Mouse (Mus musculus) kidney, embryonic 14.5 days (tissue): ENCODE measurements at regions not wholly inside any gene's neighbourhood (a gene's known extent, or its start where the extent isn't known, plus 50 kb on each side); places are given as distances from the start of the nearest gene placed in this dataset.
A peak's percentile ranks its signal among the peaks of the same experiment; 100 is the strongest.

Source experiments
- ATAC-seq: fragments of 200-750 bp; cut with Nextera tagmentation; 2 replicates; pipeline ENCODE4 v1.8.0; 2017; ENCODE audit warnings: moderate number of reproducible peaks, mild to moderate bottlenecking, moderate TSS enrichment, moderate library complexity; ENCODE audit not compliant: low FRiP score, low TSS enrichment
- H3K27ac ChIP-seq: fragments of 300-500 bp; sonication (generic); 2 replicates; pipeline ENCODE4 v1.5.1; 2014; ENCODE audit warnings: low read depth, mild to moderate bottlenecking, low read length, moderate library complexity, mixed read lengths
- H3K27me3 ChIP-seq: fragments of 300-500 bp; sonication (generic); 2 replicates; pipeline ENCODE4 v1.6.1; 2014; ENCODE audit warnings: mild to moderate bottlenecking, low read length; ENCODE audit not compliant: control insufficient read depth, insufficient read depth
- H3K36me3 ChIP-seq: fragments of 300-500 bp; sonication (generic); 2 replicates; pipeline ENCODE4 v1.6.1; 2014; ENCODE audit warnings: low read length, mixed read lengths; ENCODE audit not compliant: control insufficient read depth, insufficient read depth
- H3K4me1 ChIP-seq: fragments of 300-500 bp; sonication (generic); 2 replicates; pipeline ENCODE4 v1.6.1; 2014; ENCODE audit warnings: low read length, mixed read lengths; ENCODE audit not compliant: control insufficient read depth, insufficient read depth
- H3K4me2 ChIP-seq: fragments of 300-500 bp; sonication (generic); replicated peaks from 2 replicates; pipeline ENCODE4 v1.6.1; 2014; ENCODE audit warnings: low read depth, mild to moderate bottlenecking, low read length
- H3K4me3 ChIP-seq: fragments of 300-500 bp; sonication (generic); 2 replicates; pipeline ENCODE4 v1.5.1; 2014; ENCODE audit warnings: mild to moderate bottlenecking, low read length
- H3K9ac ChIP-seq: fragments of 300-500 bp; sonication (generic); 2 replicates; pipeline ENCODE4 v1.6.1; 2014; ENCODE audit warnings: low read depth, mild to moderate bottlenecking, low read length, moderate library complexity
- H3K9me3 ChIP-seq: fragments of 300-500 bp; sonication (generic); 2 replicates; pipeline ENCODE4 v1.6.1; 2016; ENCODE audit warnings: low read length; ENCODE audit not compliant: control insufficient read depth
- WGBS: fragments of 180-500 bp; shearing (Covaris S2); extraction: QIAGEN DNeasy Blood & Tissue Kit; methylation state at CpG from one replicate; pipeline ENCODE4 v1.1.7; 2014; 5-methylcytosine and 5-hydroxymethylcytosine counted together

DNA sequence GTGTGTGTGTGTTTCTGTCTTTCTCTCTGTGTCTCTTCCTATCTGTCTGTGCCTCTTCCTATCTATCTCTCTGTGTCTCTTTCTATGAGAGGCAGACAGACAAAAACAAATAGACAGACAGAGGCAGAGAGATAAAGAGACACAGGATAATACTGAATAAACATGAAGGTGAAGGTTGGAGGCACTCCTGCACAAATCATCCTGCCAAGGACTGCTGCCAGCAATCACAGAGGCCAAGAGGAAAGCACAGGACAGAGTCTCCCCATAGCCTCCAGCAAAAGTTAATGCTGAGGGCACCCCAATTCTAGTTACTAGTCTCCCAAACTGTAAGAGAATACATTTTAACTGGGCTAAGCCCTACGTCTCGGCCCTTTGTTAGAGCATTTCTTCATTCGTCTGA, 77.6 kb upstream of the Daam1 start:
- Histone ChIP-seq H3K4me2 (no peak overlapping the region), H3K27me3 (no peaks in the 10 kb centered on the region), H3K27ac (no peak overlapping the region), H3K36me3 (no peaks in the 10 kb centered on the region), H3K9ac (no peak overlapping the region), H3K9me3 (no peaks in the 10 kb centered on the region), H3K4me1 (peaks cover 2% of the 10 kb centered on the region), H3K4me3 (no peak overlapping the region)
- ATAC-seq = no peak
- 78% methylated on average over 3 of the region's 3 CpGs for WGBS

GRCm38 (mm10) chr12:71763194-71763593, 67.7 kb upstream of the Daam1 start:
- no peak overlapping the region for H3K27ac ChIP-seq
- H3K27me3 ChIP-seq = no peaks in the 10 kb centered on the region
- WGBS = 64% methylated on average over 4 of the region's 4 CpGs
- H3K4me3 ChIP-seq = no peak overlapping the region
- H3K9ac ChIP-seq = no peak overlapping the region
- H3K9me3 ChIP-seq = no peaks in the 10 kb centered on the region
- no peak; the same call in 1 of the 2 replicates for ATAC-seq
- no peaks in the 10 kb centered on the region for H3K4me1 ChIP-seq
- H3K36me3 ChIP-seq = no peaks in the 10 kb centered on the region
- no peak overlapping the region for H3K4me2 ChIP-seq

GRCm38 (mm10) chr12:71766086-71766485, 64.8 kb upstream of the Daam1 start:
- H3K9ac ChIP-seq = no peak overlapping the region
- no peak for ATAC-seq
- H3K4me2 ChIP-seq = no peak overlapping the region
- 86% methylated on average over 4 of the region's 4 CpGs for WGBS
- H3K4me3 ChIP-seq = no peak overlapping the region
- no peaks in the 10 kb centered on the region for H3K27me3 ChIP-seq
- H3K9me3 ChIP-seq = no peaks in the 10 kb centered on the region
- H3K27ac ChIP-seq = no peak overlapping the region
- H3K4me1 ChIP-seq = 0 out of 2 replicates have a peak, but pooled peaks cover 6% of the 10 kb centered on the region
- no peaks in the 10 kb centered on the region for H3K36me3 ChIP-seq

DNA sequence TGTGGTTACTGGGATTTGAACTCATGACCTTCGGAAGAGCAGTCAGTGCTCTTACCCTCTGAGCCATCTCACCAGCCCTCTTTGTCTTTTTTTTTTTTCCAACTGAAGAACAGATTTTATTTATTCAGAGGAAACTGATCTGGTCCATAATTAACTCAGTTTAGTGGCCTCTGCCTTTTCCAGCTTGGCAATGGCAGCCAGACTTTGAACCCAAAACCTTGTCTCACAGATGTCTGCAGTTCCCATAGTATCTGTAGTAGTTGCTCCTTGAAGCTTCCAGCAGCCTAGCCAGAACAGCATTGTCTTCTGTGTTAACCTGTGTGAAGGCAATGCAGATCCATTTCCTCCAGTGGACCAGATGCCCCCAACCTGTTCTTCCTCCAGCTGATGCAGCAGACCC, 64.2 kb upstream of the Daam1 start:
- no peak overlapping the region for H3K27ac ChIP-seq
- ATAC-seq = no peak
- H3K9ac ChIP-seq = no peak overlapping the region
- no peaks in the 10 kb centered on the region for H3K36me3 ChIP-seq
- no peaks in the 10 kb centered on the region for H3K9me3 ChIP-seq
- H3K4me1 ChIP-seq = 0 out of 2 replicates have a peak, but pooled peaks cover 6% of the 10 kb centered on the region
- H3K4me2 ChIP-seq = no peak overlapping the region
- H3K27me3 ChIP-seq = no peaks in the 10 kb centered on the region
- 94% methylated on average over 1 of the region's 1 CpGs for WGBS
- H3K4me3 ChIP-seq = no peak overlapping the region

DNA sequence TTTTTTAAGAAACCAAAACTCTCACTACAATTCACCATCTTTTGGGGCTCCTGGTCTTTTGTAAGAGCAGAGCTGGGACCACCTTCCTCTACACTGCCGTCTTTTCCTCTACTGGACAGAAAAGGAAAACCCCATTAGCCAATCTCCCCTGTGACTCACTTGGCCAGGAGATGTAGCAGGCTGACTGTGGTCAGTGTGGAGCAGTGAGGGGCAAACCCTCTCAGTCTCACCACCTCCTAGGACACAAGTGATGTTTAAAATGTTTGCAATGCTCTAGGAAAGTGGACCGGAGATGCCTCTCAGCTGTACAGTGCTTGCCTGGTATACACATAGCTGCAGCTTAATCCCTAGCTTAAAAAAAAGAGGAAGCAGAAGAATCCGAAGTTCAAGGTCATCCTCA, 63.0 kb upstream of the Daam1 start:
- WGBS = 40% methylated on average over 3 of the region's 3 CpGs

GRCm38 (mm10) chr12:71768471-71768870, 62.4 kb upstream of the Daam1 start:
- Histone ChIP-seq H3K9ac (peak overlapping the region; percentile 25; the same call in 1 of the 2 replicates), H3K36me3 (no peaks in the 10 kb centered on the region), H3K4me2 (peak overlapping the region; percentile 51), H3K4me1 (0 out of 2 replicates have a peak, but pooled peaks cover 6% of the 10 kb centered on the region), H3K27ac (no peak overlapping the region), H3K9me3 (no peaks in the 10 kb centered on the region), H3K4me3 (peak overlapping the region; percentile 30), H3K27me3 (no peaks in the 10 kb centered on the region)
- 5% methylated on average over 12 of the region's 12 CpGs for WGBS
- no peak for ATAC-seq

More for the DNA sequence above, 63.0 kb upstream of the Daam1 start:
- Histone ChIP-seq H3K27ac (no peak overlapping the region), H3K27me3 (no peaks in the 10 kb centered on the region), H3K4me3 (no peak overlapping the region), H3K9ac (no peak overlapping the region), H3K9me3 (no peaks in the 10 kb centered on the region), H3K4me2 (no peak overlapping the region), H3K4me1 (0 out of 2 replicates have a peak, but pooled peaks cover 6% of the 10 kb centered on the region), H3K36me3 (no peaks in the 10 kb centered on the region)
- ATAC-seq = no peak

DNA sequence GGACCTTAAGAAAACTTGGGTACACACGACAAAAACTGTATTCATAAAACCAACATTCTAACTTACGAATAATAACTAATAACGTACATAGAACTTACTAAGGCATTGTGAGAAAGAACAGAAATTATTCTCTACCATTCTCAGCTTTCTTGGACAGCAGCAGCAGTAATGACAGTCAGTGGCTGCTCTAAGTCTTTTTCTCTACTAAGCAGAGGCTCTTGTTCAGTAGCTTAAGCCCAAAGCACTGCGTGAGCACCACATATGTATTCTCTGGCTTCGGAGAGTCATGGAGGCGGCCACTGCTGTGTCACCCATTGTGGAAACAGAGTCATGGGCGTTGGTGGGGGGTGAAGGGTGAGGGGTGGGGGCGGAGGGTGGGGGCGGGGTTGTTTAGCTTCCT, 62.0 kb upstream of the Daam1 start:
- Histone ChIP-seq H3K27ac (no peak overlapping the region), H3K36me3 (no peaks in the 10 kb centered on the region), H3K9ac (peak overlapping the region; percentile 25; the same call in 1 of the 2 replicates), H3K4me3 (peak overlapping the region; percentile 30), H3K4me2 (peak overlapping the region; percentile 51), H3K27me3 (no peaks in the 10 kb centered on the region), H3K9me3 (no peaks in the 10 kb centered on the region), H3K4me1 (0 out of 2 replicates have a peak, but pooled peaks cover 6% of the 10 kb centered on the region)
- no peak for ATAC-seq
- 20% methylated on average over 9 of the region's 9 CpGs for WGBS

- H3K36me3 ChIP-seq = no peaks in the 10 kb centered on the region
- no peak for ATAC-seq
- no peaks in the 10 kb centered on the region for H3K9me3 ChIP-seq
- 40% methylated on average over 6 of the region's 6 CpGs for WGBS
- H3K9ac ChIP-seq = no peak overlapping the region; the same call in 1 of the 2 replicates
- peak overlapping the region; percentile 51 for H3K4me2 ChIP-seq
- no peaks in the 10 kb centered on the region for H3K27me3 ChIP-seq
- no peak overlapping the region for H3K4me3 ChIP-seq
- no peak overlapping the region for H3K27ac ChIP-seq
- 0 out of 2 replicates have a peak, but pooled peaks cover 6% of the 10 kb centered on the region for H3K4me1 ChIP-seq
Observed at GRCm38 (mm10) chr12:71769302-71769701, 61.6 kb upstream of the Daam1 start.

- Histone ChIP-seq H3K27me3 (no peaks in the 10 kb centered on the region), H3K27ac (no peak overlapping the region), H3K4me1 (peaks cover 9% of the 10 kb centered on the region; the same call in 1 of the 2 replicates), H3K9ac (no peak overlapping the region), H3K36me3 (no peaks in the 10 kb centered on the region), H3K9me3 (no peaks in the 10 kb centered on the region), H3K4me2 (no peak overlapping the region), H3K4me3 (no peak overlapping the region)
- no peak for ATAC-seq
- WGBS = 75% methylated on average over 9 of the region's 9 CpGs
Observed at GRCm38 (mm10) chr12:71773891-71774290, 57.0 kb upstream of the Daam1 start.
